Mouse (Mus musculus): Measurements from ENCODE around the gene Cish.

Cish gene

GRCm38 (mm10) chr9:107324799-107325561 is 29.2 kb downstream of the Cish start:
- Histone ChIP-seq H3K36me3 (ENCODE audit: insufficient read depth, low read length) (peaks cover 28% of the 10 kb centered on the region), H3K4me3 (replicated peaks; ENCODE audit: low read length) (no peak overlapping the region), H3K9me3 (ENCODE audit: low read length) (no peaks in the 10 kb centered on the region), H3K27me3 (ENCODE audit: insufficient read depth, low read length) (no peaks in the 10 kb centered on the region), H3K4me1 (replicated peaks; ENCODE audit: low read depth, low read length) (peaks cover 47% of the 10 kb centered on the region)
- TF ChIP-seq POU5F1 (IDR thresholded peaks at IDR 0.05; ENCODE audit: borderline replicate concordance, low read length): no peak
- TF ChIP-seq CTCF (conservative IDR thresholded peaks at IDR 0.05; ENCODE audit: low read length): no peak
- no peak for TF ChIP-seq NANOG (IDR thresholded peaks at IDR 0.05; ENCODE audit: borderline replicate concordance, low read length)

GRCm38 (mm10) chr9:107325904-107326303 is 30.1 kb downstream of the Cish start:
- no peak overlapping the region for H3K4me3 ChIP-seq (replicated peaks; ENCODE audit: low read length)
- peaks cover 47% of the 10 kb centered on the region for H3K4me1 ChIP-seq (replicated peaks; ENCODE audit: low read depth, low read length)
- H3K9me3 ChIP-seq (ENCODE audit: low read length): no peaks in the 10 kb centered on the region
- H3K27me3 ChIP-seq (ENCODE audit: insufficient read depth, low read length): no peaks in the 10 kb centered on the region
- TF ChIP-seq POU5F1 (IDR thresholded peaks at IDR 0.05; ENCODE audit: borderline replicate concordance, low read length) (no peak), CTCF (conservative IDR thresholded peaks at IDR 0.05; ENCODE audit: low read length) (no peak), NANOG (IDR thresholded peaks at IDR 0.05; ENCODE audit: borderline replicate concordance, low read length) (no peak)
- H3K36me3 ChIP-seq (ENCODE audit: insufficient read depth, low read length): peaks cover 28% of the 10 kb centered on the region

GRCm38 (mm10) chr9:107327879-107328620 is 32.2 kb downstream of the Cish start:
- H3K27me3 ChIP-seq (ENCODE audit: insufficient read depth, low read length): no peaks in the 10 kb centered on the region
- peaks cover 48% of the 10 kb centered on the region for H3K36me3 ChIP-seq (ENCODE audit: insufficient read depth, low read length)
- no peak overlapping the region for H3K4me3 ChIP-seq (replicated peaks; ENCODE audit: low read length)
- H3K9me3 ChIP-seq (ENCODE audit: low read length): no peaks in the 10 kb centered on the region
- H3K4me1 ChIP-seq (replicated peaks; ENCODE audit: low read depth, low read length): peaks cover 47% of the 10 kb centered on the region
- TF ChIP-seq POU5F1 (IDR thresholded peaks at IDR 0.05; ENCODE audit: borderline replicate concordance, low read length) (no peak), NANOG (IDR thresholded peaks at IDR 0.05; ENCODE audit: borderline replicate concordance, low read length) (no peak), CTCF (conservative IDR thresholded peaks at IDR 0.05; ENCODE audit: low read length) (no peak)

- peaks cover 76% of the 10 kb centered on the region for H3K36me3 ChIP-seq (ENCODE audit: insufficient read depth, low read length)
- TF ChIP-seq POU5F1 (IDR thresholded peaks at IDR 0.05; ENCODE audit: borderline replicate concordance, low read length) (no peak), NANOG (IDR thresholded peaks at IDR 0.05; ENCODE audit: borderline replicate concordance, low read length) (no peak), CTCF (conservative IDR thresholded peaks at IDR 0.05; ENCODE audit: low read length) (no peak)
- H3K4me3 ChIP-seq (replicated peaks; ENCODE audit: low read length): no peak overlapping the region
- H3K4me1 ChIP-seq (replicated peaks; ENCODE audit: low read depth, low read length): peaks cover 45% of the 10 kb centered on the region
- H3K27me3 ChIP-seq (ENCODE audit: insufficient read depth, low read length): no peaks in the 10 kb centered on the region
- H3K9me3 ChIP-seq (ENCODE audit: low read length): no peaks in the 10 kb centered on the region
Observed at GRCm38 (mm10) chr9:107330791-107331190, 35.0 kb downstream of the Cish start.

- no peaks in the 10 kb centered on the region for H3K9me3 ChIP-seq (ENCODE audit: low read length)
- H3K36me3 ChIP-seq (ENCODE audit: insufficient read depth, low read length): peaks cover 64% of the 10 kb centered on the region
- no peaks in the 10 kb centered on the region for H3K27me3 ChIP-seq (ENCODE audit: insufficient read depth, low read length)
- no peak overlapping the region for H3K4me3 ChIP-seq (replicated peaks; ENCODE audit: low read length)
- H3K4me1 ChIP-seq (replicated peaks; ENCODE audit: low read depth, low read length): peaks cover 33% of the 10 kb centered on the region
- TF ChIP-seq NANOG (IDR thresholded peaks at IDR 0.05; ENCODE audit: borderline replicate concordance, low read length) (no peak), CTCF (conservative IDR thresholded peaks at IDR 0.05; ENCODE audit: low read length) (no peak), POU5F1 (IDR thresholded peaks at IDR 0.05; ENCODE audit: borderline replicate concordance, low read length) (no peak)
Observed at GRCm38 (mm10) chr9:107333686-107334085, 37.9 kb downstream of the Cish start.

DNA sequence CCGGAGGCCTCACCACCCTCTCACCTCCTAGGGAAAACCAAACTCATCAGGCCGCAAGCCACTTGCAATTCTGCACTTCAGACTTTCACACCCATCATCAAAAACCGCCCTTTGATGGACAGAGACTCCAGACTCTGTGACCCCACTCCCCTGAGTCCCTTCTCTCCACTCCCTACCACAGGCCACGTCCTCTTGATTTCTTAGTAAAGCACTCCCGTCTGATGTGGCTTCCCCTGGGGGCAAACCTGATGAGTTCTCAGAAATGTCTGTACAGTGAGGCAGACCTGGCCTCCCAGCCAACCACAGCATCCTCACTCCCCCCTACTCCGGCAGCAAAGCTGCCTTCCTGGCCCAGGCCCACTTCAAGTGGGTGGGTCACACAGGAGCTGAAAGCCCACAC is 38.5 kb downstream of the Cish start:
- H3K36me3 ChIP-seq (ENCODE audit: insufficient read depth, low read length): peaks cover 57% of the 10 kb centered on the region
- no peaks in the 10 kb centered on the region for H3K9me3 ChIP-seq (ENCODE audit: low read length)
- no peak for TF ChIP-seq NANOG (IDR thresholded peaks at IDR 0.05; ENCODE audit: borderline replicate concordance, low read length)
- no peak for TF ChIP-seq CTCF (conservative IDR thresholded peaks at IDR 0.05; ENCODE audit: low read length)
- no peak for TF ChIP-seq POU5F1 (IDR thresholded peaks at IDR 0.05; ENCODE audit: borderline replicate concordance, low read length)
- H3K27me3 ChIP-seq (ENCODE audit: insufficient read depth, low read length): no peaks in the 10 kb centered on the region
- no peak overlapping the region for H3K4me3 ChIP-seq (replicated peaks; ENCODE audit: low read length)
- peaks cover 30% of the 10 kb centered on the region for H3K4me1 ChIP-seq (replicated peaks; ENCODE audit: low read depth, low read length)

DNA sequence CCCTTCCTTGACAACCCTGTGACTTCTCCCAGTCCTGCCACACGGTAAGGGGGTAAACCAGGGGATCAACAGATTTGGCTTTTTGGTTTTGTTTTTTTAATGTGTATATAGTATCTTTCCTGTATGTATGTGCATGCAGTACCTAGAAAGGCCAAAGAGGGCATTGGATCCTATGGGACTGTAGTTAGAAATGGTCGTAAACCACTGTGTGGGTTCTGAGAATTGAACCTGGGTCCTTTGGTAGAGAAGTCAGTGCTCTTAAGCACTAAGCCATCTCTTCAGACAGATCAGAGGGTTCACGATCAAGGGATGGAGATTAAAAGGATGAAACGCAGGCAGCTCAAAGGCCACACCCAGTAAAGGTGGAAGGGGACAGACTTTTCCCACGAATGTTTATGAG is 39.2 kb downstream of the Cish start:
- TF ChIP-seq CTCF (conservative IDR thresholded peaks at IDR 0.05; ENCODE audit: low read length) (no peak), NANOG (IDR thresholded peaks at IDR 0.05; ENCODE audit: borderline replicate concordance, low read length) (no peak), POU5F1 (IDR thresholded peaks at IDR 0.05; ENCODE audit: borderline replicate concordance, low read length) (no peak)
- Histone ChIP-seq H3K4me3 (replicated peaks; ENCODE audit: low read length) (no peak overlapping the region), H3K4me1 (replicated peaks; ENCODE audit: low read depth, low read length) (peaks cover 30% of the 10 kb centered on the region), H3K36me3 (ENCODE audit: insufficient read depth, low read length) (peaks cover 51% of the 10 kb centered on the region), H3K27me3 (ENCODE audit: insufficient read depth, low read length) (no peaks in the 10 kb centered on the region), H3K9me3 (ENCODE audit: low read length) (no peaks in the 10 kb centered on the region)

GRCm38 (mm10) chr9:107335909-107336308 is 40.1 kb downstream of the Cish start:
- TF ChIP-seq CTCF (conservative IDR thresholded peaks at IDR 0.05; ENCODE audit: low read length) (peak; percentile 81), NANOG (IDR thresholded peaks at IDR 0.05; ENCODE audit: borderline replicate concordance, low read length) (no peak)
- no peaks in the 10 kb centered on the region for H3K9me3 ChIP-seq (ENCODE audit: low read length)
- peaks cover 35% of the 10 kb centered on the region for H3K4me1 ChIP-seq (replicated peaks; ENCODE audit: low read depth, low read length)
- H3K27me3 ChIP-seq (ENCODE audit: insufficient read depth, low read length): no peaks in the 10 kb centered on the region
- H3K36me3 ChIP-seq (ENCODE audit: insufficient read depth, low read length): peaks cover 51% of the 10 kb centered on the region
- no peak overlapping the region for H3K4me3 ChIP-seq (replicated peaks; ENCODE audit: low read length)

Data from E14TG2a.4 (cell line).